In the genomic region with DNA sequence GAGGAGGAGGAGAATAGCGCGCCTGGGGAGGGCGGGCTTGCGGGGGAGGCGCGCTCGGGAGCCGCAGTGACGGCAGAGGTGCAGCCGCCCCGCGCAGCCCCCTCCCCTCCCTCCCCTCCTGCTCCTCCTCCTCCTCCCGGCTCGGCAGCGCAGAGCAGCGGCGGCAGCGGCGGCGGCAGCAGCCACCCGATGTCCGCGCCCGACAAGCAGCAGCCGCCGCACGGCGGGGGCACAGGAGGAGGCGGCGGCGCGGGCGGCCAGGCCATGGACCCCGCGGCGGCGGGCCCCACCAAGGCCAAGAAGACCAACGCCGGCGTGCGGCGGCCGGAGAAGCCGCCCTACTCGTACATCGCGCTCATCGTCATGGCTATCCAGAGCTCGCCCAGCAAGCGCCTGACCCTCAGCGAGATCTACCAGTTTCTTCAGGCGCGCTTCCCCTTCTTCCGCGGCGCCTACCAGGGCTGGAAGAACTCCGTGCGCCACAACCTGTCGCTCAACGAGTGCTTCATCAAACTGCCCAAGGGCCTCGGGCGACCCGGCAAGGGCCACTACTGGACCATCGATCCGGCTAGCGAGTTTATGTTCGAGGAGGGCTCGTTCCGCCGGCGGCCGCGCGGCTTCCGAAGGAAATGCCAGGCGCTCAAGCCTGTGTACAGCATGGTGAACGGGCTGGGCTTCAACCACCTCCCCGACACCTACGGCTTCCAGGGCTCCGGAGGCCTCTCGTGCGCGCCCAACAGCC, we compare ENCODE assay signal across 8 mouse cellular contexts. TPM values are rescaled to one million over a fixed set of nuclear protein-coding genes. Genes with fewer than 3 reads are reported as not detected.
DNase-seq lines count a peak whose midpoint lies in the region; ATAC-seq and TF ChIP-seq lines count a peak whose summit lies in the region.

A gene (plus strand): TSS at position 177 of the 742 bp plus-strand sequence.

- no peak for TF ChIP-seq POLR2A in myocyte (IDR thresholded peaks at IDR 0.05; ENCODE audit: insufficient read length, low read depth)

- CTCF ChIA-PET in Patski (lab: Charles Lee) = no interaction called here

- in situ Hi-C loops in Patski (cut with MboI; ENCODE audit: low pct_unique_long_range_greater_than_20kb) = loop anchor here (5.0 to 25.0 kb wide), 2 partner anchors 112 to 397 kb away; no protein-coding TSS in a partner anchor

- H3K27me3 ChIP-seq in Patski (peaks cover 27% of the 10 kb centered on the region), myocyte (ENCODE audit: control insufficient read depth, insufficient read depth, insufficient read length) (peaks cover 91% of the 10 kb centered on the region)
- peaks cover 100% of the 10 kb centered on the region for H3K27me3 ChIP-seq in heart, embryonic 15.5 days

- H3K27ac ChIP-seq in heart, embryonic 15.5 days = peak within 1 kb of the TSS; percentile 39; the same call in 1 of the 2 replicates

- POLR2A ChIA-PET in Patski (lab: Charles Lee) = no interaction called here

- peak within 1 kb of the TSS; percentile 97 for H3K4me2 ChIP-seq in heart, embryonic 15.5 days
- H3K4me2 ChIP-seq in myocyte (ENCODE audit: low read depth) = peak within 1 kb of the TSS; percentile 65

- H3ac ChIP-seq in myocyte (ENCODE audit: control insufficient read depth, insufficient read length) = no peak within 1 kb of the TSS

- peaks cover 33% of the 10 kb centered on the region for H3K4me1 ChIP-seq in heart, embryonic 15.5 days (replicated peaks)

- under 1% methylated on average over 56 of the region's 83 CpGs for WGBS in heart, embryonic 15.5 days

- H3K79me2 ChIP-seq in myocyte (ENCODE audit: control insufficient read depth, insufficient read depth) = no peaks in the 10 kb centered on the region

- DNase-seq in adrenal gland, postnatal 10 days = peak; percentile 22
- no peak for DNase-seq in adrenal gland, adult 8-10 months
- DNase-seq in Patski (ENCODE audit: low read depth, low spot score) = no peak
- peak; percentile 56 for DNase-seq in liver
- DNase-seq in T-cell, adult 2 months (ENCODE audit: low spot score) = no peak
- no peak for DNase-seq in spleen, adult 18-20 months

- peak within 1 kb of the TSS; percentile 69 for H3K4me3 ChIP-seq in heart, embryonic 15.5 days
- no peak within 1 kb of the TSS for H3K4me3 ChIP-seq in myocyte

- no peaks in the 10 kb centered on the region for H3K9me3 ChIP-seq in heart, embryonic 15.5 days (replicated peaks)

- no peak for TF ChIP-seq CTCF in Patski (IDR thresholded peaks at IDR 0.05)

- peak within 1 kb of the TSS; percentile 49 for H3K9ac ChIP-seq in heart, embryonic 15.5 days

- peak; percentile 13 for ATAC-seq in Patski
- ATAC-seq in heart, embryonic 15.5 days (replicated peaks; ENCODE audit: insufficient number of reproducible peaks, insufficient read depth, low FRiP score, low read depth) = peak; percentile 47; the same call in 1 of the 2 replicates

- no peaks in the 10 kb centered on the region for H3K36me3 ChIP-seq in heart, embryonic 15.5 days
- H3K36me3 ChIP-seq in myocyte (ENCODE audit: control insufficient read depth, insufficient read depth) = no peaks in the 10 kb centered on the region

TF ChIP-seq in myocyte, 11 proteins besides CTCF, POLR2A, EP300 and RAD21:
- TF ChIP-seq SRF (IDR thresholded peaks at IDR 0.05; ENCODE audit: control insufficient read depth, insufficient read length, low read depth) = no peak
- no peak for TF ChIP-seq E2F4 (IDR thresholded peaks at IDR 0.05; ENCODE audit: insufficient read depth)
- no peak for TF ChIP-seq MAX (IDR thresholded peaks at IDR 0.05; ENCODE audit: low read depth)
- no peak for TF ChIP-seq TCF3 (IDR thresholded peaks at IDR 0.05; ENCODE audit: insufficient read length, low read depth)
TF ChIP-seq in myocyte: peak in this region for 0.

RNA-seq across cellular contexts. Expression of the gene that starts here (rescaled TPM):
- total RNA-seq in adrenal gland, postnatal 10 days (2021) = 1 to 10 TPM; 1.4 to 1.7 TPM
- total RNA-seq in adrenal gland, adult 8-10 months (2022) = under 1 TPM; 0.17 to 0.46 (median 0.29) TPM
- polyA plus RNA-seq in Patski (2021) (1.8 TPM), myocyte (2012; fragmentation: generic; extraction: Trizol) (not detected)
- polyA plus RNA-seq in heart, embryonic 15.5 days (2015; fragmentation: Nextera tagmentation; extraction: Ambion mirVana) = 3.3 and 9.6 TPM in 2 replicates

Comparison
In these comparisons a context has a peak if more than half of its experiments do, and no peak if none do; other contexts are left out.
1. DNase-seq: peak in adrenal gland, postnatal 10 days (single experiment) and liver (single experiment); none in adrenal gland, adult 8-10 months (single experiment), Patski (single experiment), T-cell, adult 2 months (single experiment) and spleen, adult 18-20 months (0 of 2).